Mouse (Mus musculus) liver, embryonic 16.5 days (tissue): ENCODE measurements around the gene Nhlrc4. TPM values are rescaled to one million over a fixed set of nuclear protein-coding genes. Genes with fewer than 3 reads are reported as not detected.
A peak's percentile ranks its signal among the peaks of the same experiment; 100 is the strongest.

Experiments
- ATAC-seq: fragments of 200-750 bp; cut with Nextera tagmentation; 2 replicates; pipeline ENCODE4 v1.8.0; 2017; ENCODE audit warnings: low read depth, mild to moderate bottlenecking, moderate number of reproducible peaks, moderate library complexity
- H3K27ac ChIP-seq: fragments of 300-500 bp; sonication (generic); 2 replicates; pipeline ENCODE4 v1.5.1; 2014; ENCODE audit warnings: mild to moderate bottlenecking, low read length
- H3K27me3 ChIP-seq: fragments of 300-500 bp; sonication (generic); 2 replicates; pipeline ENCODE4 v1.6.1; 2014; ENCODE audit warnings: low read depth, low read length, mixed read lengths; ENCODE audit not compliant: control insufficient read depth, insufficient read depth
- H3K36me3 ChIP-seq: fragments of 300-500 bp; sonication (generic); 2 replicates; pipeline ENCODE4 v1.6.1; 2014; ENCODE audit warnings: mild to moderate bottlenecking; ENCODE audit not compliant: control insufficient read depth, insufficient read depth
- H3K4me1 ChIP-seq: fragments of 300-500 bp; sonication (generic); 2 replicates; pipeline ENCODE4 v1.6.1; 2014; ENCODE audit warnings: low read depth, low read length, mixed read lengths; ENCODE audit not compliant: control insufficient read depth
- H3K4me2 ChIP-seq: fragments of 300-500 bp; sonication (generic); 2 replicates; pipeline ENCODE4 v1.6.1; 2014; ENCODE audit warnings: low read depth, low read length, mixed read lengths
- H3K4me3 ChIP-seq: fragments of 300-500 bp; sonication (generic); 2 replicates; pipeline ENCODE4 v1.5.1; 2014; ENCODE audit warnings: low read depth, mild to moderate bottlenecking, low read length
- H3K9ac ChIP-seq: fragments of 300-500 bp; sonication (generic); 2 replicates; pipeline ENCODE4 v1.6.1; 2014; ENCODE audit warnings: low read depth, low read length
- H3K9me3 ChIP-seq: fragments of 300-500 bp; sonication (generic); replicated peaks from 2 replicates; pipeline ENCODE4 v1.6.1; 2016; ENCODE audit warnings: low read length; ENCODE audit not compliant: control insufficient read depth
- WGBS: fragments of 180-500 bp; shearing (Covaris S2); extraction: QIAGEN DNeasy Blood & Tissue Kit; methylation state at CpG from one replicate; pipeline ENCODE4 v1.1.7; 2014; ENCODE audit not compliant: insufficient replicate concordance; 5-methylcytosine and 5-hydroxymethylcytosine counted together
- polyA plus RNA-seq: library from polyadenylated mRNA; unstranded; fragments of >200 nt; fragmentation: Nextera tagmentation; extraction: Ambion mirVana; gene quantifications from 2 replicates; pipeline ENCODE4 v1.2.1, GENCODE M21; 2015

Gene Nhlrc4
- polyA plus RNA-seq, 1 experiment from 2014 or later, result 7.8 TPM

- no peak overlapping the region for H3K4me3 ChIP-seq
- peak overlapping the region; percentile 54 for H3K4me2 ChIP-seq
- peak overlapping the region; percentile 99 for H3K27ac ChIP-seq
- peaks cover 12% of the 10 kb centered on the region for H3K27me3 ChIP-seq
- H3K4me1 ChIP-seq, result peaks cover 59% of the 10 kb centered on the region
- H3K9ac ChIP-seq, result peak overlapping the region; percentile 66
- no peaks in the 10 kb centered on the region; the same call in 1 of the 2 replicates for H3K36me3 ChIP-seq
- no peaks in the 10 kb centered on the region for H3K9me3 ChIP-seq
- no peak for ATAC-seq
- WGBS, result 71% methylated on average over 9 of the region's 9 CpGs
These were observed 875 bp upstream of the Nhlrc4 start for GRCm38 (mm10) chr17:25945517-25946155.

GRCm38 (mm10) chr17:25943769-25944168 lies 992 bp downstream of the Nhlrc4 start:
- H3K27me3 ChIP-seq, result no peaks in the 10 kb centered on the region
- peak overlapping the region; percentile 74 for H3K9ac ChIP-seq
- H3K36me3 ChIP-seq, result peaks cover 15% of the 10 kb centered on the region
- ATAC-seq, result no peak
- H3K27ac ChIP-seq, result peak overlapping the region; percentile 99
- H3K4me3 ChIP-seq, result peak overlapping the region; percentile 96
- H3K9me3 ChIP-seq, result no peaks in the 10 kb centered on the region
- H3K4me1 ChIP-seq, result peaks cover 72% of the 10 kb centered on the region
- peak overlapping the region; percentile 76 for H3K4me2 ChIP-seq
- 66% methylated on average over 9 of the region's 9 CpGs for whole genome bisulfite sequencing

- peaks cover 71% of the 10 kb centered on the region for H3K4me1 ChIP-seq
- WGBS, result 23% methylated on average over 3 of the region's 3 CpGs
- peak overlapping the region; percentile 99 for H3K27ac ChIP-seq
- H3K9ac ChIP-seq, result peak overlapping the region; percentile 74
- H3K27me3 ChIP-seq, result no peaks in the 10 kb centered on the region
- peak; percentile 10 for ATAC-seq
- H3K36me3 ChIP-seq, result peaks cover 21% of the 10 kb centered on the region
- peak overlapping the region; percentile 76 for H3K4me2 ChIP-seq
- peak overlapping the region; percentile 96 for H3K4me3 ChIP-seq
- H3K9me3 ChIP-seq, result no peaks in the 10 kb centered on the region
These were observed 1.5 kb downstream of the Nhlrc4 start for GRCm38 (mm10) chr17:25943221-25943620.

- WGBS, result 20% methylated on average over 2 of the region's 2 CpGs
- Histone ChIP-seq H3K4me3 (peak overlapping the region; percentile 96), H3K4me1 (peaks cover 65% of the 10 kb centered on the region)
These were observed 2.1 kb downstream of the Nhlrc4 start for GRCm38 (mm10) chr17:25942597-25943151.

GRCm38 (mm10) chr17:25941511-25942241 lies 3.1 kb downstream of the Nhlrc4 start:
- H3K9ac ChIP-seq, result peak overlapping the region; percentile 99
- peaks cover 57% of the 10 kb centered on the region for H3K4me1 ChIP-seq
- H3K27ac ChIP-seq, result peak overlapping the region; percentile 99
- no peaks in the 10 kb centered on the region for H3K27me3 ChIP-seq
- peak overlapping the region; percentile 96 for H3K4me3 ChIP-seq
- H3K9me3 ChIP-seq, result no peaks in the 10 kb centered on the region
- peak overlapping the region; percentile 71 for H3K4me2 ChIP-seq
- 0 out of 2 replicates have a peak, but pooled peaks have one; percentile 2 for ATAC-seq
- H3K36me3 ChIP-seq, result peaks cover 36% of the 10 kb centered on the region
- 2% methylated on average over 51 of the region's 54 CpGs for WGBS

More at GRCm38 (mm10) chr17:25942597-25943151, 2.1 kb downstream of the Nhlrc4 start:
- Histone ChIP-seq H3K36me3 (peaks cover 26% of the 10 kb centered on the region), H3K27ac (peak overlapping the region; percentile 99), H3K27me3 (no peaks in the 10 kb centered on the region), H3K9ac (peak overlapping the region; percentile 99), H3K4me2 (peak overlapping the region; percentile 76), H3K9me3 (no peaks in the 10 kb centered on the region)
- ATAC-seq, result peak; percentile 92

GRCm38 (mm10) chr17:25934526-25934925 lies 10.2 kb downstream of the Nhlrc4 start:
- no peak overlapping the region for H3K4me2 ChIP-seq
- no peak overlapping the region for H3K4me3 ChIP-seq
- 95% methylated on average over 1 of the region's 1 CpGs for WGBS
- no peak for ATAC-seq
- peaks cover 97% of the 10 kb centered on the region for H3K36me3 ChIP-seq
- H3K27me3 ChIP-seq, result no peaks in the 10 kb centered on the region
- H3K9ac ChIP-seq, result no peak overlapping the region
- no peaks in the 10 kb centered on the region for H3K9me3 ChIP-seq
- H3K4me1 ChIP-seq, result peaks cover 11% of the 10 kb centered on the region
- no peak overlapping the region for H3K27ac ChIP-seq

GRCm38 (mm10) chr17:25925348-25925747 lies 19.4 kb downstream of the Nhlrc4 start:
- no peak overlapping the region for H3K4me2 ChIP-seq
- H3K9me3 ChIP-seq, result no peaks in the 10 kb centered on the region
- no peaks in the 10 kb centered on the region for H3K27me3 ChIP-seq
- no peak overlapping the region for H3K27ac ChIP-seq
- H3K9ac ChIP-seq, result no peak overlapping the region
- 72% methylated on average over 2 of the region's 2 CpGs for WGBS
- no peak for ATAC-seq
- peaks cover 55% of the 10 kb centered on the region for H3K36me3 ChIP-seq
- peaks cover 9% of the 10 kb centered on the region for H3K4me1 ChIP-seq
- no peak overlapping the region for H3K4me3 ChIP-seq

GRCm38 (mm10) chr17:25922120-25922519 lies 22.6 kb downstream of the Nhlrc4 start:
- no peak overlapping the region for H3K27ac ChIP-seq
- H3K36me3 ChIP-seq, result peaks cover 26% of the 10 kb centered on the region
- H3K4me2 ChIP-seq, result no peak overlapping the region
- H3K4me3 ChIP-seq, result no peak overlapping the region
- H3K9ac ChIP-seq, result no peak overlapping the region
- no peak for ATAC-seq
- H3K9me3 ChIP-seq, result no peaks in the 10 kb centered on the region
- peaks cover 29% of the 10 kb centered on the region for H3K4me1 ChIP-seq
- no peaks in the 10 kb centered on the region for H3K27me3 ChIP-seq
- 65% methylated on average over 5 of the region's 5 CpGs for WGBS
